Mouse (Mus musculus): ENCODE measurements around the gene Kcnq2. TPM values are rescaled to one million over a fixed set of nuclear protein-coding genes. Genes with fewer than 3 reads are reported as not detected.

Kcnq2 gene
- total RNA-seq, 1 experiment, result 4.6 TPM

DNA sequence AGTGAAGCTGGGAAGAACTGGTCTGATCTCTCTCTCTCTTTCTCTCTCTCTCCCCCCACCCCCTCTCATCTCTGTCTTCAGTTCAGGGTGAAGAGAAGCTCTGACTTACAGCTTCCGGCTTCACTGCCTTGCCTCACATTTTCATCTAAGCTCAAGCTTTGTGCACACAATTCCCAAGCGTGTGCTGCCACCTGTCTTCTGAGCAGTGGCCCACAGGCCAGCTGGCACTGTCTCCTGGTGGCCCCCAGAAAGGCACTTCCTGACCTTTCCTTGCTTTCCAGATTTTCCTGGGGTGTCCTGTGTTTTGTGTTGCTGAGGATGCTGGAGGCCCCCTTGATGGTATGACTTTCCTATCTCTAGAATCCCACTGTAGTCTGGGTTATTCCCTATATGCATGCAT lies 31.0 kb downstream of the Kcnq2 start:
- no peak overlapping the region for H3K9ac ChIP-seq (ENCODE audit: insufficient read depth, low read depth, low read length, poor library complexity, severe bottlenecking)
- in situ Hi-C loops (cut with MboI; ENCODE audit: low sequenced_read_pairs in 2 of 2, unreplicated experiment in 2 of 2), result no loop called here
- no peak for TF ChIP-seq ZC3H11A (IDR thresholded peaks at IDR 0.05; ENCODE audit: borderline replicate concordance, low read depth, low read length)
- TF ChIP-seq CHD2 (IDR thresholded peaks at IDR 0.05; ENCODE audit: low read depth, low read length), result no peak
- no peak for TF ChIP-seq ZNF384 (IDR thresholded peaks at IDR 0.05; ENCODE audit: low read depth, low read length)
- TF ChIP-seq HCFC1 (IDR thresholded peaks at IDR 0.05; ENCODE audit: borderline replicate concordance, insufficient read depth, low read length), result no peak
- no peak for TF ChIP-seq MAFK (IDR thresholded peaks at IDR 0.05; ENCODE audit: insufficient read depth, low read depth, low read length)
- peaks cover 0 to 3% of the 10 kb centered on the region in 2 experiments; a peak in 1 of 4 replicates for H3K4me1 ChIP-seq (ENCODE audit: control insufficient read depth in 2 of 2, insufficient read depth in 2 of 2, low read length in 2 of 2, poor library complexity in 1 of 2)
- no peak overlapping the region for H3K27ac ChIP-seq (ENCODE audit: insufficient read depth, low read depth, low read length, poor library complexity, severe bottlenecking)
- no peaks in the 10 kb centered on the region for H3K36me3 ChIP-seq (ENCODE audit: control insufficient read depth, insufficient read depth, low read length, poor library complexity, severe bottlenecking)
- DNase-seq (ENCODE audit: low read depth, low spot score), result no peak
- H3K9me3 ChIP-seq (ENCODE audit: control insufficient read depth, insufficient read depth, low read depth, low read length), result no peaks in the 10 kb centered on the region
- H3K4me3 ChIP-seq (ENCODE audit: insufficient read depth in 1 of 2, low read depth in 1 of 2, low read length in 2 of 2, poor library complexity in 1 of 2, severe bottlenecking in 1 of 2), result no peak overlapping the region

DNA sequence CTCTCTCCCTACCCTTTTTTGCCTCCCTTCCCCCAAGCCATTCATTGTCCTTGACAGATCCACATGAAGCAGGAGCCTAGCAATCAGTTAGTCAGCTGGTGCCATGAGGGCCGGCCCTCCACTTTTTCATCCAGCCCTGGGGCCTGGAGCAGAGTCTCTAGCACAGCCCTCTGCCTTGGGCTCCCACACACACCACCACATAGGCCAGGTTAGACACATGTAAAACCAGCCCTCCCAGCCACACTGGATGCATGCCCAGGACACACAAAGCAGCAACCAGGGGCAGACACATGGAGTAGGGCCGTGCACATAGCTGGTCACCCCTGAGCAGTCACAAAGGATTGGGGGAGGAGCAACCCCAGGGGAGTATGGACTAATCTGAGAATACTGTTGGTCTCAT lies 32.9 kb downstream of the Kcnq2 start:
- Histone ChIP-seq H3K9ac (ENCODE audit: insufficient read depth, low read depth, low read length, poor library complexity, severe bottlenecking) (no peak overlapping the region), H3K36me3 (ENCODE audit: control insufficient read depth, insufficient read depth, low read length, poor library complexity, severe bottlenecking) (no peaks in the 10 kb centered on the region), H3K4me1 (ENCODE audit: control insufficient read depth in 2 of 2, insufficient read depth in 2 of 2, low read length in 2 of 2, poor library complexity in 1 of 2) (peaks cover 0 to 3% of the 10 kb centered on the region in 2 experiments; a peak in 1 of 4 replicates), H3K9me3 (ENCODE audit: control insufficient read depth, insufficient read depth, low read depth, low read length) (no peaks in the 10 kb centered on the region), H3K27ac (ENCODE audit: insufficient read depth, low read depth, low read length, poor library complexity, severe bottlenecking) (no peak overlapping the region), H3K4me3 (ENCODE audit: insufficient read depth in 1 of 2, low read depth in 1 of 2, low read length in 2 of 2, poor library complexity in 1 of 2, severe bottlenecking in 1 of 2) (no peak overlapping the region)
- in situ Hi-C loops (cut with MboI; ENCODE audit: low sequenced_read_pairs in 2 of 2, unreplicated experiment in 2 of 2), result no loop called here
- DNase-seq (ENCODE audit: low read depth, low spot score), result no peak
- TF ChIP-seq CHD2 (IDR thresholded peaks at IDR 0.05; ENCODE audit: low read depth, low read length), result no peak
- no peak for TF ChIP-seq ZNF384 (IDR thresholded peaks at IDR 0.05; ENCODE audit: low read depth, low read length)

DNA sequence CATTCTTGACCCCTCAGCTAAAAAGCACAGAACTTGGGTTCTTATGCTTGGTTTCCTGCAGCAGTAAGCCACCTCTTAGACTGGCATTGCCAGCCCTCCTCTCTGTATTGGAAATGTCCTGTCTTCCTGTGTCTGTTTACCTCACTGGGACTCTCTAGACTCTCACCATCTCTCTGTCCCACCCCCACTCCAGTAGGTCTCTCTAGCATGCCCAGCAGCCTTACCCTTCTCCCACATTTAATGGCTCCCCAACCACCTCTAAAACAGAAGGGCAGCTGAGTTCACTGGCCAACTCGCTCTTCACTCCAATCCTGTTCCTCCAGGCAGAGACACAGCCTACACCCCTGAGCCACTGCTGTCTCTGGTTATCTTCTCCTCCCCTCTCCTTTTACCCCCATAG lies 33.5 kb downstream of the Kcnq2 start:
- H3K4me1 ChIP-seq (ENCODE audit: control insufficient read depth in 2 of 2, insufficient read depth in 2 of 2, low read length in 2 of 2, poor library complexity in 1 of 2), result peaks cover 0 to 3% of the 10 kb centered on the region in 2 experiments; a peak in 1 of 4 replicates
- H3K4me3 ChIP-seq (ENCODE audit: insufficient read depth in 1 of 2, low read depth in 1 of 2, low read length in 2 of 2, poor library complexity in 1 of 2, severe bottlenecking in 1 of 2), result no peak overlapping the region
- no peak for DNase-seq (ENCODE audit: low read depth, low spot score)
- no peaks in the 10 kb centered on the region for H3K9me3 ChIP-seq (ENCODE audit: control insufficient read depth, insufficient read depth, low read depth, low read length)
- no peak for TF ChIP-seq ZC3H11A (IDR thresholded peaks at IDR 0.05; ENCODE audit: borderline replicate concordance, low read depth, low read length)
- no peak for TF ChIP-seq ZNF384 (IDR thresholded peaks at IDR 0.05; ENCODE audit: low read depth, low read length)
- no peak for TF ChIP-seq MAFK (IDR thresholded peaks at IDR 0.05; ENCODE audit: insufficient read depth, low read depth, low read length)
- TF ChIP-seq CHD2 (IDR thresholded peaks at IDR 0.05; ENCODE audit: low read depth, low read length), result no peak
- no peak for TF ChIP-seq HCFC1 (IDR thresholded peaks at IDR 0.05; ENCODE audit: borderline replicate concordance, insufficient read depth, low read length)
- in situ Hi-C loops (cut with MboI; ENCODE audit: low sequenced_read_pairs in 2 of 2, unreplicated experiment in 2 of 2), result no loop called here
- H3K36me3 ChIP-seq (ENCODE audit: control insufficient read depth, insufficient read depth, low read length, poor library complexity, severe bottlenecking), result no peaks in the 10 kb centered on the region
- no peak overlapping the region for H3K27ac ChIP-seq (ENCODE audit: insufficient read depth, low read depth, low read length, poor library complexity, severe bottlenecking)
- H3K9ac ChIP-seq (ENCODE audit: insufficient read depth, low read depth, low read length, poor library complexity, severe bottlenecking), result no peak overlapping the region

DNA sequence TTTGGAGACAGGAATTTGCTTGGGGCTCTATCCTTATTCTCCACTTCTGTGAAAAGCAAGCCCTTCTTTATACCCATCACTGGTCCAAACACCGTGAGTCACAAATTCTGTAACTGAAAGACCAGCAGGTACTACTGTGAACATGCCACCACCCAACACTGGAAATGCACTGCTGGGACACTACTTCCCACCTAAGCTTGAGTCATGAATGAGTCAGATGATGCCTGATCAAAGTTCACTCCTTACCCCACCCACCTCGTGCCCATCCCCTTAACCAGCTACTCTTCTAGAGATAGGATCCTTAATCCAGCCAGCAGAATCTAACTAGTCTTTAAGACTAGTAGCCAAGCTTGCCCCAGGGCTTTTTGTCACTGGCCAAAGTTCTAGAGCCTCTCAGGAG lies 35.0 kb downstream of the Kcnq2 start:
- H3K36me3 ChIP-seq (ENCODE audit: control insufficient read depth, insufficient read depth, low read length, poor library complexity, severe bottlenecking), result no peaks in the 10 kb centered on the region
- in situ Hi-C loops (cut with MboI; ENCODE audit: low sequenced_read_pairs in 2 of 2, unreplicated experiment in 2 of 2), result no loop called here

DNA sequence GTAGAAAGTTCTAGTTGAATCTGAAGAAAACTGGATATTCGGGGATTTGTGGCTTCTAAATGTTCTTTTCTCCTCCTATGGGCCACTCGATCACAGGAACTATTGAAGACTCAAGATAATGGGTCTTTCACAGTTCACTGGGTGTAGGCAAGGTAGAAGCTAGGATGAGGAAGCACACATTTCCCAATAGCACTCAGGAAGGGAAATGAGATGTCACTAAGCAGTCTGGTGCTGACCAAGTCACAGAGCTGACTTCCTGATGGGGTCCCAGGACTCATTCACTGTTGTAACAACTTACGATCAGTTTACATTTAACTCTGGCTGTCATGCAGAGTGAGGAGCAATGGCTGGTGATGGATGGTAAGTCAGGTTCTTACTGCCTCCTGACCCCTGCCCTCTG lies 45.0 kb downstream of the Kcnq2 start:
- no peaks in the 10 kb centered on the region for H3K36me3 ChIP-seq (ENCODE audit: control insufficient read depth, insufficient read depth, low read length, poor library complexity, severe bottlenecking)
- H3K4me1 ChIP-seq (ENCODE audit: control insufficient read depth in 2 of 2, insufficient read depth in 2 of 2, low read length in 2 of 2, poor library complexity in 1 of 2), result no peaks in the 10 kb centered on the region
- H3K27ac ChIP-seq (ENCODE audit: insufficient read depth, low read depth, low read length, poor library complexity, severe bottlenecking), result no peak overlapping the region
- in situ Hi-C loops (cut with MboI; ENCODE audit: low sequenced_read_pairs in 2 of 2, unreplicated experiment in 2 of 2), result no loop called here
- H3K4me3 ChIP-seq (ENCODE audit: insufficient read depth in 1 of 2, low read depth in 1 of 2, low read length in 2 of 2, poor library complexity in 1 of 2, severe bottlenecking in 1 of 2), result no peak overlapping the region
- TF ChIP-seq ZC3H11A (IDR thresholded peaks at IDR 0.05; ENCODE audit: borderline replicate concordance, low read depth, low read length) (no peak), ZNF384 (IDR thresholded peaks at IDR 0.05; ENCODE audit: low read depth, low read length) (no peak), MAFK (IDR thresholded peaks at IDR 0.05; ENCODE audit: insufficient read depth, low read depth, low read length) (no peak), HCFC1 (IDR thresholded peaks at IDR 0.05; ENCODE audit: borderline replicate concordance, insufficient read depth, low read length) (no peak)
- no peak overlapping the region for H3K9ac ChIP-seq (ENCODE audit: insufficient read depth, low read depth, low read length, poor library complexity, severe bottlenecking)
- no peaks in the 10 kb centered on the region for H3K9me3 ChIP-seq (ENCODE audit: control insufficient read depth, insufficient read depth, low read depth, low read length)
- DNase-seq (ENCODE audit: low read depth, low spot score), result no peak

More for the DNA sequence above, 35.0 kb downstream of the Kcnq2 start:
- Histone ChIP-seq H3K9me3 (ENCODE audit: control insufficient read depth, insufficient read depth, low read depth, low read length) (no peaks in the 10 kb centered on the region), H3K9ac (ENCODE audit: insufficient read depth, low read depth, low read length, poor library complexity, severe bottlenecking) (no peak overlapping the region), H3K27ac (ENCODE audit: insufficient read depth, low read depth, low read length, poor library complexity, severe bottlenecking) (no peak overlapping the region), H3K4me1 (ENCODE audit: control insufficient read depth in 2 of 2, insufficient read depth in 2 of 2, low read length in 2 of 2, poor library complexity in 1 of 2) (peaks cover 0 to 3% of the 10 kb centered on the region in 2 experiments; a peak in 1 of 4 replicates), H3K4me3 (ENCODE audit: insufficient read depth in 1 of 2, low read depth in 1 of 2, low read length in 2 of 2, poor library complexity in 1 of 2, severe bottlenecking in 1 of 2) (no peak overlapping the region)
- TF ChIP-seq ZC3H11A (IDR thresholded peaks at IDR 0.05; ENCODE audit: borderline replicate concordance, low read depth, low read length), result no peak
- no peak for TF ChIP-seq MAFK (IDR thresholded peaks at IDR 0.05; ENCODE audit: insufficient read depth, low read depth, low read length)
- no peak for TF ChIP-seq CHD2 (IDR thresholded peaks at IDR 0.05; ENCODE audit: low read depth, low read length)
- no peak for TF ChIP-seq ZNF384 (IDR thresholded peaks at IDR 0.05; ENCODE audit: low read depth, low read length)
- TF ChIP-seq HCFC1 (IDR thresholded peaks at IDR 0.05; ENCODE audit: borderline replicate concordance, insufficient read depth, low read length), result no peak
- no peak for DNase-seq (ENCODE audit: low read depth, low spot score)

Measured in ES-E14 (cell line).